Mouse (Mus musculus) retina, embryonic 14.5 days (tissue): ENCODE measurements at regions not wholly inside any gene's neighbourhood (a gene's known extent, or its start where the extent isn't known, plus 50 kb on each side); places are given as distances from the start of the nearest gene placed in this dataset.

Source experiments
- DNase-seq: peaks from one replicate; pipeline ENCODE4 v3.0.0-alpha.2; 2015; ENCODE audit warnings: low spot score

DNA sequence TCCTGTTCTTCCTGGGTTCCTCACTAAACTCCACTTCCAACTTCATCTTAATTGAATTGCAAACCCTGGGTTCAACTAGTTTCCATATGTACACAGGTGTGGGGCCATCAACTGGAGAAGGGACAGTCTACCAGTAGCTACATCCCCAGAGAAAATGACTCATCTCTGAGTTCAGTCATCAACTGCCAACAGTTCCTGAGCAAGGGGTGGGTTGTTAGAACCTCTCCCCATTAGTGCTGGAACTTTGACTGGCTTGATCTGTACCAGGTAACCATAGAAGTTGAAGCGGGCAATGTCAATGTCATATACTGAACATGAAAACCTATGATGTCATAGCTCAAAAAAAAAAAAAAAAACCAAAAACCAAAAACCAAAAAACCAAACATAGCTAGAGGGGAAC, 69.8 kb downstream of the Gm21750 start:
- DNase-seq = no peak

GRCm38 (mm10) chr14:73732161-73732560, 71.1 kb downstream of the Gm21750 start:
- no peak for DNase-seq

GRCm38 (mm10) chr14:73750790-73751189, 89.8 kb downstream of the Gm21750 start:
- DNase-seq = no peak

- no peak for DNase-seq
Measured at GRCm38 (mm10) chr14:73759986-73760385, 99.0 kb downstream of the Gm21750 start.

- no peak for DNase-seq
Measured at GRCm38 (mm10) chr14:73772964-73773363, 111.9 kb downstream of the Gm21750 start.

- no peak for DNase-seq
Measured at GRCm38 (mm10) chr14:73773810-73774209, 112.8 kb downstream of the Gm21750 start.

- peak; percentile 80 for DNase-seq
Measured at GRCm38 (mm10) chr14:73776066-73776465, 115.0 kb downstream of the Gm21750 start.

GRCm38 (mm10) chr14:73807169-73807568, 146.1 kb downstream of the Gm21750 start:
- DNase-seq = no peak

DNA sequence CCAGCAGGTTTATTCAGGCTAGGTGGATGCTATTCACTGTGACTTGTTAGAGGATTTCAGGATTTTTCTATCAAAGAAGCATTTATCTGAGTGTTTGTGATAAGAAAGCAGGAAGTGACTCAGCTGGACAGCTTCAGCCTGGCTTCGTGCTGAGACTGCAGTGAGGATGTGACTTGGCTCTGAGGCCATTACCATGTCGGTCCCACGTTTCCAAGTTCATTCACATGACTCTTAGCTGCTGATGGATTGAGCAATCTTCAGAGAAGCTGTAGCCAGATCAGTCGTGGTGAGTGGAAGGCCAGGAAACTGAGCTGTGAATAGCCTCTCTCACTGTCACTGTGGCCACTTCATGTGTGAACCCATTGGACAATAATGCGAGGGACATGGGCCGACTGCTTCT, 177.9 kb downstream of the Gm21750 start:
- DNase-seq = no peak

DNA sequence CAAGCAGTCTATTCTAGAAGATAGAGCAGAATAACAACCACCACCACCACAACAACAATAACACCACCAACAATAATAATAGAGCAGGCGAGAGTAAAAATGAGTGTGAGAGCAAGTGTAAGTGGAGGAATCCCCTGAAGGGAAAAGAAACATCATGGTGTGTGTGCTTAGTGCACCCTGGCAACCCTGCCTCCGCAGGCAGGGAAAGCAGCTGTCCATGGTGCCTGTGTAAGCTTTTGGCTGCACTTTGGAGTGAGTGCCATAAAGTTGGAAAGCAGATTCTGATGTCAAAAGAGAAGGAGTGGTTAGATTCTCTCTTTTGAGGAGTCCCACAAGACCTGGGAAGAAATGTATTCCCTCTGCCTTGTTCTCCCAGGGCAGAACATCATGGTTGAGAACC, 200.8 kb downstream of the Gm21750 start:
- no peak for DNase-seq

DNA sequence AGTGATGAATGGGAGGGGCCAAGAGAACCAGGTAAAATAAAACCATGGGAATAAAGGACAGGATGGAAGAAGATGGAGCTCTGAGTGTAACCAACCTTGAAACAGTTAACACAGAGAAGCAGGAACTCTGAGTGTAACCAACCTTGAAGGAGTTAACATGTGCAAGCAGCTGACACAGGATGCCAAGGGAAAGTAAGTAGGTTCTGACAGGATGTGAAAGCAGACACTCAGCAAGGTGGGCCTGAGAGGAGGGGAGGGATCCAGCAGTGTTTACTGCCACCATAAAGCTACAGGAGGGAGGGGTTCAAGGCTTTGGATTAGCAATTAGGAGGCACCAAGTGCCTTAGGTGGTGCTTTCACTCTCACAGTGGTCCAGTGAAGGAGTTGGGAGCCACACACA, 213.3 kb downstream of the Gm21750 start:
- no peak for DNase-seq

GRCm38 (mm10) chr14:73875916-73876315, 214.9 kb downstream of the Gm21750 start:
- no peak for DNase-seq

GRCm38 (mm10) chr14:73878267-73878666, 217.2 kb downstream of the Gm21750 start:
- no peak for DNase-seq

- no peak for DNase-seq
Measured at GRCm38 (mm10) chr14:73878866-73879419, 217.9 kb downstream of the Gm21750 start.

DNA sequence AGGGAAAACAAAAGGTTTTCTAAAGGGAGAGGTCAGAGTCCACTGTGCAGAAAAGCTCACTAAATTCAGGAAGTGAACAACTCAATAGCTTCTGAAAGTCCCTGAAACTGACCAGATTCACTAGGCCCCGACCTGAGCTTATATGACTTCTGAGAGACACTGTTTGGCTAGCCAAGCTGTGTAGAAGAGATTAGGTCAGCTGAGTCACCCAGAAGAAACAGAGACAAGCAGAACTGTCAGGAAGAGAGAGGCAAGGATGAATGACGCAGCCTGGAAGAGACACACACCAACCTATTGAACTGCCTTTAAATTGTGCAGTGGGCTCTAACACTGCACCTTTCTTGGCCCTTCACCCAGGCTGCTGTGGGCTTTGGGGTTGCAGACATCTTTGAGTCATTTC, 230.4 kb downstream of the Gm21750 start:
- DNase-seq = no peak

DNA sequence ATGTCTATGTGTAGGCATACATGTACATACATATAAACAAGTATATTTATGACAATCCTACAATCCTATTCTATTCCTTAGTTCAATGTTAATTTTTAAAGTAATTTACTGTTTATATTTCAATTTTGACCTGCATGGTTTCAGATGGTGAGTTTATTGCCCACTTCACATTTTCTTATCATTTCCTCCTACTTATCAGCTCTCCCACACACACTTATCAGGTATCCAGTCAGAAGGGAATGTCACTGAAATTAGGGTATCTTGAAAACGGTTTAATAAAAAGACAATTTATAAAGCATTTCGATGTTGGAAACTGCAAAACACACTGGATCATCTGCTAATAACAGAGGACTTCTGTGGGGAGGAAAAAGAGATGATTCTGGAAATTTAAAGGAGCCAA, 233.8 kb downstream of the Gm21750 start:
- DNase-seq = no peak

DNA sequence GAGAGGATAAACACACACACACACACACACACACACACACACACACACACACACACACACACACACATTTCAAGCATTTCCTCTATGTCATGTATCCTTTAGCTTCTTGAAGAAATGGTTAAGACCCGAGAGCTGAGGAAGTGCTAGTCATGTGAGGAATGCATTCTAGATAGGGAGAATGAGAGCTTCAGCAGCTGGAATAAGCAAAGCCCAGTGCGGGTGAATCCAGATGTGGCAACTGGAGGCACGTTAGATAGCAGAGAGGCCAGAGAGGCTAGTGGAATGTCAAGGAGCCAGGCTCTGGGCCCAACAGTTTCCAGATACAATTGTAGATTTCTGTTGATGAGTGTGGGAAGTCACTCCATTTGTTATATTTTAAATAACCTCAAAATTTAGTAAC, 234.2 kb downstream of the Gm21750 start:
- DNase-seq = no peak

- DNase-seq = no peak
Measured at GRCm38 (mm10) chr14:73899078-73899477, 238.1 kb downstream of the Gm21750 start.

GRCm38 (mm10) chr14:73902085-73902713, 241.2 kb downstream of the Gm21750 start:
- DNase-seq = no peak

DNA sequence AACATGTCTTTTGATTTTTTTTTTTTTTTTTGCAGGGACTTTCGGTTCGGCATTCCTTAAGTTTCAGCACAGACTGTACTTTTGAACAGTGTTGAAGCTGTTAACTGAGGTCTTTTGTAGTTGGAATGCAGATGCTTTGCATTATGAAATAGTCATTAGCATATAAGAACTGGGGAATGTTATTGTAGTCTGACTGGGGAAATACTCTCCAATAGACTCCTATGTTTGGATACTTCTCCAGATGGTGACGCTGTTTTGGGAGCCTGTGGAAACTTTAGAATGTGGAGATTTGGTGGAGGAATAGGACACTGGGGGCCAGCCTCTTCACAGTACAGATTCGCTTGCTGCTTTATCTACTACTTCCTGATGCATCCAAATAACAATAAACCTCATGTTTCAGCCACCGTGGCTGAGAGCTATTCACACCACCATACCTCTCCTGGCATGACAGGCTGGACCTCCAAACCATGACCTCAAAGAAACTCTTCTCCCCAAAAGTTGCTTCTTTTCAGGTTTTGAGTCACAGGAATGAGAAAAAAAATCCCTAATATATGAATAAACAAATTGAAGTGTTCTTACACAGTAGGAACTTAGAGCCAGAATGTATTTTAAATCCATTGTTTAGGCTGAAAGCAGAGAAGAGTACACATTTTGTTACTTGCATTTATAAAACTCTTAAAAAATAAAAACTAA, 252.9 kb downstream of the Gm21750 start:
- no peak for DNase-seq

DNA sequence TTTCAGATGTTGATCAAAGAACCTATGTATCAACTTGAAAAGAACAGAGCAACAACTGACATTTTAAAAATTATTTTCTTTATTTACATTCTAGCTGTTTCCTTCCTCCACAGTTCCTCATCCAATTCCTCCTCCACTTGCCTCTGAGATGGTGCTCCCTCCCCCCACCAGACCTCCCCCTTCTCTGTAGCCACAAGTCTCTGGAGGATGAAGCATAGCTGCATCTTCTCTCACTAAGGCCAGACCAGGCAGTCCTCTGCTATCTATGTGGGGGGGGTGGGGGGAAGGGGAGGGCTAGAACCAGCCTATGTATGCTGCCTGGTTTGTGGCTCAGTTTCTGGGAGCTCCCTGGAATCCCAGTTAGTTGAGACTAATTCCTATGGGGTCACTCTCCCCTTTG, 255.0 kb downstream of the Gm21750 start:
- DNase-seq = no peak

DNA sequence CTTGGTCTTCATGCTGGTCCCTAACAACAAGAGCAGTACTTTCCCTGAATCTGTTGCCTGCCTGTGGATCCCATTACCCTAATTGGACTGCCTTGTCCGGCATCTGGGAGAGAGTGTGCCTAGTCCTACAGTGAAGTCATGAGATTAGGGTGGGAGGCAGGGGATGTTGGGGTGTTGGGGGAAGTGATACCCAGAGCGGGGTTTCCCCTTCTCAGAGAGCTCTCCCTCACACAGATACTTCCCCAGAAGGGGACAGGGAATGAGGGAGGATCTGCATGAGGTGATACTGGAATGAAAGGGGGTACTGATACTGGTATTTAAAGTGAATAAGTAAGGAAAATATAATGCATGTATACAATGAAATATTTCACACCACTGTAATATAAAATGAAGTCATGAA, 270.1 kb downstream of the Gm21750 start:
- DNase-seq = no peak

DNA sequence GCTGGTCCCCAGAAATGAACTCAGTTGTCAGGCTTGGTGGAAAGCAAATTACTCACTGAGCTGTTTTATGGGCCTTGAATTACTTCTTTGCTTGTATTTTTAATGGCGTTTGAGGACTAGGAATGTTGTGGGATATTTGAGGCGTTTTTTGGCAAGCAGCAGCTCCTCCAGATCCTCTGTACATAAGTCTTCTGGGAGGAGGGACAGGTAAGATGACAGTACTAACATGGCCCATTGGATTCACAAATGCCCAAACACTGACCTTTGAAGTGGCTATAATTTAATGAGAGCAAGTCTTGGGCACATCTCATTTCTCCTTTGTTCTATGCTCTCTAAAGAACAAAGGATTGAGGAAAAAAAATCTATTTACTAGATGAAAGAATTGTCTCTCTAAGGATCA, 286.3 kb downstream of the Gm21750 start:
- no peak for DNase-seq

- no peak for DNase-seq
Measured at GRCm38 (mm10) chr14:73952511-73952910, 291.5 kb downstream of the Gm21750 start.
